Mouse (Mus musculus): ENCODE results near the gene Col8a2. TPM values are rescaled to one million over a fixed set of nuclear protein-coding genes. Genes with fewer than 3 reads are reported as not detected.

Col8a2 gene
- total RNA-seq, 2 experiments from 2014 or later: 2.3 to 3.1 TPM

DNA sequence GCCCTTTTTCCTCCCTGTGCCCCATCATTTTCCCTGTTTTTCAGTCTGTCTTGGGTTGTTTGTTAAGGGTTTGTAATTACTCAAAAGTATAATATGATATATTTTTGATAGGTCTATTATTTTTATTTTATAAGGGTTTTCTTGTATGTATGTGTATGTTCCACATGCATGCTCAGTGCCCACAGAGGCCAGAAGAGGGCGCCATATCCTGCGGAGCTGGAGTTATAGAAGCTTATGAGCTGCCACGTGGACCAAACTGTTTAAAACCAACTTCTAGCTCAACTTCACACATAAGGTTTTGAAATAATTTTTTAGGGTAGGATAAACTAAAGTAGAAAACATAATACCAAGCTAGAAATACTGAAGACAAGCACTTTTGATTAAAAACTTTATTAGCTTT, 45.8 kb downstream of the Col8a2 start:
- no peak for DNase-seq

GRCm38 (mm10) chr4:126339461-126339860, 52.9 kb downstream of the Col8a2 start:
- DNase-seq: no peak

DNA sequence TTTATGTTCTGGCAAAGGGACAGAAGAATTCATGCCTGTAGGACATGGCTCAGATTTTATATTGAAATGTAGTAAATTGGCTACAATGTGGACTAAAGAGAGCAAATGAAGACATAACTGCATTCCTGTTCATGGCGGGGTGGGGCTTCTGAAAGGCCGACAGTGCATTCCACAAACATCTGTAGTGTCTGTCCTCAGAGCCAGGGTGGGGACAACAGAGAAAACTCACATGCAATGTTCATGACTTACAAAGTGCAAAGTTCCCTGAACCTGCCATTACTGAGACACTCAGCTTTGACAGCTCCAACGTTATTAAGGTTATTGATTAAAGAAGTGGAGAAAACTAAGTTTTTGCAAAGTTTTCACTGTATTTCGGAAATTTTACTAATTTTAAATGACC, 56.9 kb downstream of the Col8a2 start:
- no peak for DNase-seq

DNA sequence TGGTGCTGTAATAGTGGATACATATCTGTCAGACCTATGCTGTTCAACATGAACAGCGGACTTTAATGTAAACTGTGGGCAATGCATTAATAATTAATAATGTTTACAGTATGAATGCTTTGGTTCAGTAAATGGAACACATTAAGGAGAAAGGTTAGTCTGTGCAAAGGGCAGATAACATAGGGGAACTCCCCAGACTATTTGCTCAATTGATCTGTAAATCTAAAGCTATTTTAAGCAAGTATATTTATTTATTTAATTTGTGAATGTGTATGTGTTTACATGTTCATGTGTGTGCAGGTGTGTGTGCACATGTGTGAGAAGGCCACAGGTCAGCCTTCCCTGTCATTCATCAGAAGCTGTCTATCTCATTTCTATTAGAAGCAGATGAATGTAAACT, 73.5 kb downstream of the Col8a2 start:
- DNase-seq: no peak

Other genes starting within 250 kb of the Col8a2 start
- gene Mrps15, start 239.9 kb upstream of the Col8a2 start, total RNA-seq (2021): 10 to 100 TPM; 62.9 to 65.3 TPM
- gene Oscp1, start 228.2 kb upstream of the Col8a2 start, total RNA-seq (2021): 1 to 10 TPM; 4.9 to 5.9 TPM
- gene Lsm10, start 190.2 kb upstream of the Col8a2 start, total RNA-seq (2021): 10 to 100 TPM; 17.3 to 18.4 TPM
- gene Stk40, start 182.8 kb upstream of the Col8a2 start, total RNA-seq (2021): 10 to 100 TPM; 32.5 to 33.2 TPM
- gene Eva1b, start 139.0 kb upstream of the Col8a2 start, total RNA-seq (2021): 10 to 100 TPM; 27.3 to 29.3 TPM
- gene Sh3d21, start 123.3 kb upstream of the Col8a2 start, total RNA-seq (2021): 1 to 10 TPM; 1.6 to 1.8 TPM
- gene Thrap3, start 84.0 kb upstream of the Col8a2 start, total RNA-seq (2021): 100 to 1,000 TPM; 226 TPM
- gene Map7d1, start 30.4 kb upstream of the Col8a2 start, total RNA-seq (2021): 100 to 1,000 TPM; 182 to 197 TPM
- 10 to 100 TPM; 50.7 to 54.3 TPM for gene Trappc3, start 24.5 kb upstream of the Col8a2 start, total RNA-seq (2021)
- 10 to 100 TPM; 18.7 to 19.9 TPM for gene Adprhl2, start 34.9 kb downstream of the Col8a2 start, total RNA-seq (2021)
- under 1 TPM; 0.41 to 0.61 TPM for gene Tekt2, start 38.9 kb downstream of the Col8a2 start, total RNA-seq (2021)
- gene Ago3, start 142.8 kb downstream of the Col8a2 start, total RNA-seq (2021): 10 to 100 TPM; 13.2 to 14.2 TPM
- 10 to 100 TPM; 16.1 to 18.2 TPM for gene Ago1, start 181.8 kb downstream of the Col8a2 start, total RNA-seq (2021)
- 1 to 10 TPM; 3.5 to 3.8 TPM for gene Ago4, start 246.7 kb downstream of the Col8a2 start, total RNA-seq (2021)